Mouse (Mus musculus) frontal cortex, postnatal 25 days (tissue): ENCODE data around the gene Gbp2.
"Not testable (repeated sequence)": the region's sequence is repeated elsewhere in the genome, so short reads cannot be mapped to it uniquely, and the experiment has no call there.

Experiments
- DNase-seq, 2 experiments: peaks; one replicate each; pipeline ENCODE4 v3.0.0; 2022; ENCODE audit warnings: low spot score in 2 of 2

Gene Gbp2

GRCm38 (mm10) chr3:142620111-142620955 is at the start of gene Gbp2:
TSS of gene Gbp2 (plus strand) at chr3:142620602.
- no peak for DNase-seq

DNA sequence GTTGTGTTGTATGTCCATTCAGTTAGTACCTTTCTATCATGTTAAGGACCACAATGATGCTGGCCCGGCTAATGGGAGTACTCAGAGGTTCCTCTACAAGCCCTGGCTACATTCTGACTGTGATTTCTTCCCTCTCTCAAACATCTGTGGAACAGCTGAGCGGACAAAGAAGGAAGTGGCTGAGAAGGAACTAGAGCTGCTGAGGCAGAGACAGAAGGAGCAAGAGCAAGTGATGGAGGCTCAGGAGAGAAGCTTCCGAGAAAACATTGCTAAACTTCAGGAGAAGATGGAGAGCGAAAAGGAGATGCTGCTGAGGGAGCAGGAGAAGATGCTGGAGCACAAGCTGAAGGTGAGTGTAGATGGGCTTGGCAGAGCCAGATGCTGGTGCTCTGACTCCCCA is 49.7 kb upstream of the Gbp2 start:
- no peak for DNase-seq

GRCm38 (mm10) chr3:142577108-142577507 is 43.3 kb upstream of the Gbp2 start:
- no peak for DNase-seq

DNA sequence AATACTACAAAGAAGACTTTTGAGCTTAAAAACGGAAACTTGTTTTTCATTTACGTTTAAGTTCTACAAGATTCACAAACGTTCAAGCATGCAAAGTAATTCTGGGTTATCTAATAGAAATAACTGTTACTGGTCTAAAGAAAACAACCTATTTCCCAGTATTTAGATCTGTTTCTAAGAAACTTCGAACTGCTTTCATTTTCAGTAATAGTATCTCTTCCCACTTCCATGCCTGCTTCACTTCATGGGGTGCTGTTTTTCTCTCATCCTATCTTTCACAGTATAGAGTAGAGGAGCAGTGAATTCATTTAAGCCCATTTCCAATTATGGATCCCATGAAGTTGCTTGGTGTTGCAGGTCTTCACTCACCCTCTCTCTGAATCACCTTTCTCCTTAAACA is 42.1 kb upstream of the Gbp2 start:
- DNase-seq, result no peak

DNA sequence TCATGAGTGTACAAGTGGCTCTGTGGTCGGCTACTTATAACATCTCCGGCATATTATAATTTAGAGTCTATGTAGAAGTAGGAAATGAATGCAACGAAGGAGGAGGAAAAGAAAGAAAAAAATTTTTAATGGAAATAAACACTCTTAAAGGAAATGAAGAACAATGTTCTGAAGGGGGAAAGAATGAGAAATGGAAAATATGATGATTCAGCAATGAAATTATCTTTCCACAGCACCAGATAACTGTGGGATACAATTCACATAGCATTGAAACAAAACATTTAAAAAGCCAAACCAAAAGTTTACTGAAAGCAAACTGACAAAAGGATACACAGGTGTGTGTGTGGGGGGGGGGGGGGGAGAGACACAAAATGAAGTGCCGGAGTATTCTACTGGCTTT is 37.3 kb upstream of the Gbp2 start:
- no peak for DNase-seq

DNA sequence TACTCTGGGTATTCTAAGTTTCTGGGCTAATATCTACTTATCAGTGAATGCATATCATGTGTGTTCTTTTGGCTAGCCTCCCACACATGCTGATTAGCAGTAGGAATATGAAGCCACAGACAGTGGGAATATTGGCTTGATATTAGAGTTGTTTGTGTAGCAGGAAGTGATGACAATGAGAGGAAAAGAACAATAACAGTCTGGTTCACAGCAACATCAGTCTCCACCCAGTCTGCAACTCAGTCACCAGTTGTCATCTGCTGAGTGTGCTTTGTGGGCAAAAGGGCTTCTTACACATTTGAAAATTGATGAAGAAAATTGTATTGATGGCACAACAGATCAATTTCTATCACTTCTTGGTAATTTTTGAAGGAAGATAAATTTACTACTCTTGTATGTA is 33.0 kb upstream of the Gbp2 start:
- no peak for DNase-seq

GRCm38 (mm10) chr3:142588888-142589287 is 31.5 kb upstream of the Gbp2 start:
- DNase-seq, result no peak

- no peak for DNase-seq
Observed at GRCm38 (mm10) chr3:142590431-142591067, 29.9 kb upstream of the Gbp2 start.

DNA sequence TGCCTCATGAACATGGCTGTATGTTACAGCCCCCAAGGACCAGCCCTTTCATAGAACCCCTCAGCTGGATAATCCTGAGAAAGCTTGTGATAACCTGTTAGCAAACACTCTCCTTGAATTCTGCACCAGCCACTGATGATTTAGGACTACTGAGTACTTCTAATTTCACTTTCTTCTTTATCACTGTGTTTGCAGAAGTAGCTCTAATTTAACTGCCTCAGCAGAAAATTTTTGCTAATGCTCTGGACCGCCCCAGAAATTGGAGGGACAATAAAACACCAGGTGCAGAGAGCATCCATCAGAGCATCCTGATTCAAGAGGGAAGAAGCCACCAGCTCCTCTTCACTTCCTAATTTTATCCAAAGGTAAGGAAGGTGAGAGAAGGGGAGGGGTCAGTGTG is 25.9 kb upstream of the Gbp2 start, which contains the start of gene Gbp2b:
TSS of gene Gbp2b (plus strand) at position 301 of the 400 bp plus-strand sequence.
- no peak for DNase-seq

GRCm38 (mm10) chr3:142597923-142598322 is 22.5 kb upstream of the Gbp2 start:
- DNase-seq, result no peak

DNA sequence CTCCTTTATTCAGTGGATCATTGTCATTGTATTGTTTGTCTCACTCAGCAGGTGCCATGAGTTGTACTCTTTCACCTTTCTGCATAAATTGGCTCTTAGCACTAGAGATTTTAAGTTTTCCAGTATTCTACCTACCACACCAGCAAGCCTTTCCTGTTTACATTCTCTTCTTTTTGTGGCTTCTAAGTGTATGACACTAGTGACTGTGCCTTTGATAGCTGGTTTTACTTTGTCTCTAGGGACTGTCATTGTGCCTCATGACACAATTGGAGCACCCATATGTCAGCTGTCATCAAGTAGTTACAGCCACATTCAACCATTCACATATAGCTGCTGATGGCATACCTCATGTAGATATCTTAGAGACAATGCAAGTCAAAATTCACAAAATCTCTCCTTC is 18.7 kb upstream of the Gbp2 start:
- no peak for DNase-seq

DNA sequence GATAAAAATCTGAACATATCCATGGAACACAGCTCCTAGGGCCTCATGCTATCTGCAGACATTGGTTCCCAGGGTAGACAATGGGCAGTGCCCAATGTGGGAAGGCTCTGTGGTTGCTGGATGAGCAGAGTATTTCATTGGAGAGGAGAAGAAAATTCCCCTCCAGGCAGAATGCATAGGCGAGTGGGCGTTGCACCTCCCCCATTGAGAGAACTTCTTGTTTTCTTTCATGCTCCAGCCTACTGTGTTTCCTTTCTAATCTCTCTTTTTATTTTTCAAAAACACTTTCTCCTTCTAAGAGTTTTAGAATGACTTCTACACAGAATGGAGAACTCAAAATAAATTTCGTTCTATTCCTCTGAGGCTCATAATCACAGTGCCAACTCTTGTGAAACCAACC is 1.7 kb upstream of the Gbp2 start:
- no peak for DNase-seq

GRCm38 (mm10) chr3:142619606-142620005 is 796 bp upstream of the Gbp2 start:
- DNase-seq, result no peak

GRCm38 (mm10) chr3:142620956-142621562 is 657 bp downstream of the Gbp2 start:
- no peak for DNase-seq

DNA sequence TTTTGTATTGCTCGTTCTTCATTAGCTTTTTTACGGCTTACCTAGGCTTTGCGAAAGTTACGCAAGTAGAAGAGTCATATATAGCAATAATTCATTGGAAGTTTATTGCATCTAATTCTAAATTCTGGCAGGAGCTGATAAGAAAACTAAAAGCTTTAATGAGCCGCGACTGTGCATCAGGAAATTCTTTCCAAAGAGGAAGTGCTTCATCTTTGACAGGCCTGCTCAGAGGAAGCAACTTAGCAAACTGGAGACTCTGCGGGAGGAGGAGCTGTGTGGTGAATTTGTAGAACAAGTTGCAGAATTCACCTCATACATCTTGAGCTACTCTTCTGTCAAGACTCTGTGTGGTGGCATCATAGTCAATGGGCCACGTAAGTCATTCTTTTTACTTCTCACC is 10.0 kb downstream of the Gbp2 start:
- DNase-seq, result no peak

DNA sequence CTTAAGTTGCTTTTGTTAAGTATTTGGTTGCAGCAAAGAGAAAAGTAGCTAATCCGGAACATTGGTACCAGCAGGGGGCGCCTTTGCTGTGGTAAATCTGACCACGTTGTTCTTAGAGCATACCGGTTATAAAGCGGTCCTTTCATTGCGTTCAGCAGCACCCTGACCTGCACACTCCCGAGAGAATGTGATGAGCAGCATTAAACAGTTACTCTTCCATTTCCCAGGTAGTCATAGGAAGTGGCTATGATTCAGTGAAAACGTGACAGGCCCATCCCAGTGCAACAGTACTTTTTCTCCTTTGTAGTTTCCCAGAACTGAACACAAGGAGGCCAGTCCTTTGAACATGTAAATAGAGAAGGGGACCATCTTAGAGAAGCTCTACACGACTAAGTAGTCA is 19.8 kb downstream of the Gbp2 start:
- DNase-seq, result peak; percentile 20 to 32

GRCm38 (mm10) chr3:142645949-142646348 is 25.5 kb downstream of the Gbp2 start:
- DNase-seq, result peak; percentile 64 to 68

DNA sequence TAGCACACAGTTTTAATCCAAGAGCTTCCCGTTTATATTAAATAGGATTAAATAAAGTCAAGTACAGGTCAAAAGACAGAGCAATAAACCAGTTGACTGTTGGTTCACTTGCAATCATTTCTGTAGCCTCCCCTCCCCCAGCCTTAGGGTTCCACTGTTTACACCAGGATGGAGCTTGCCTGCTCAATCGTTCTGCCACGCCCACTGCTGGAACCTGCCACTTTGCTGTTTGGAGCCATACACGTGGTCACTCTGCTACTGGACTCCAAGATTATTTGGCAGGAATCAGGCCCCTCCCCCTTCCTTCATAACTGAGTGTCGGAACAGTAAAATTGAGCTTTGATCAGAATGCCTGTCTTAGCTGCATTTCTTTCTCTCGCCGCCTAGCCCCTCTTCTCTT is 27.4 kb downstream of the Gbp2 start:
- DNase-seq, result not testable (repeated sequence)

GRCm38 (mm10) chr3:142650205-142650604 is 29.8 kb downstream of the Gbp2 start:
- DNase-seq, result no peak

GRCm38 (mm10) chr3:142664723-142665122 is 44.3 kb downstream of the Gbp2 start:
- DNase-seq, result no peak

DNA sequence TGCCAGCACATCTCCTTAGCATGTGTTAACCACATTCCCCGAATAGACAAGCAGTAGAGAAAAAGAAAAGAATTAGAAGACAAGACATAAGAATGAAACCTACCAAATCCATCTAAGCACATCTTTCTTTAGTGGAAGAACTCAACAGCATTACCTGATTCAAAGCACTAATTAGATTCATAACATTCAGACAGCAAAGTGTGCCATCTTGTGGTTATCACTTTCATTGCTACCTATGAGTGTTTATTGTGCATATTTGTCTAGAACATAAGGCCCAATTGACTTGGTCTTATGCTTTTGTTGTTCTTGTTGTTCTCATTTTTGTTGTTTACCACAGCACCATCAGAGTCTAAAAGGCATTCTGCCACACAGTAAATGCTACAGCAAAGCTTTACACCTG is 54.2 kb downstream of the Gbp2 start:
- no peak for DNase-seq
